23 mouse cellular contexts compared by ENCODE assay signal in the genomic region with DNA sequence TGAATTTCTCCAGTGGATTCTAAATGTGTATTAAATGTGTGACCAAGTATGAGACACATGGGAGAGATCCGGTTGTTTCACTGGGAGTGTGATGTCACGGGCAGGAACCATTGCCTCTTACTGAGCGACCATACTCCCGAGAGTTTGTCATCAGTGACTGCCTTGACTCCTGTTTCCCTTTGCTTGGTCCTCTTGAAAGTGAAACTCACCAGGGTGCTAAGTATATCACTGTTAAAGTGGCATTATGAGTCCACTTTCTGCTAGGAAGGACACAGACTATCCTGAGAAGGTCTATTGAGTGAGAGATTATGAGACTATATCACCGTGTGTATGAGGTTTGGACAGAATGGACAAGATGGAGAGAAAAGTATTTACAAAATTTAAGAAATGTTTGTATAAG. TPM values are rescaled to one million over a fixed set of nuclear protein-coding genes. Genes with fewer than 3 reads are reported as not detected.
"Had no signal": no experiment of that assay in that cellular context is flagged by ENCODE, and none has a peak within 500 bp of the region (broad histone marks: within the 10 kb centered on the region; RNA-seq: fewer than 3 reads in every experiment).

No protein-coding gene starts in this region.

- H3K4me2 ChIP-seq: neural tube, embryonic 13.5 days; neural tube, embryonic 15.5 days; stomach, embryonic 15.5 days had no signal

- H3K9me3 ChIP-seq: neural tube, embryonic 13.5 days; neural tube, embryonic 15.5 days; stomach, embryonic 15.5 days had no signal

- H3K9ac ChIP-seq: neural tube, embryonic 13.5 days; neural tube, embryonic 15.5 days; stomach, embryonic 15.5 days had no signal

- H3K4me3 ChIP-seq: neural tube, embryonic 13.5 days; neural tube, embryonic 15.5 days; stomach, embryonic 15.5 days had no signal

- H3K27me3 ChIP-seq: stomach, embryonic 15.5 days had no signal

- H3K36me3 ChIP-seq: neural tube, embryonic 13.5 days; neural tube, embryonic 15.5 days; stomach, embryonic 15.5 days had no signal

- DNase-seq: retina, postnatal 1 day; right cerebral cortex, adult 18-20 months; right cerebral cortex, postnatal 14 days; right cerebral cortex, postnatal 25 days; right cerebral cortex, postnatal 4 days; spleen, adult 18-20 months; thymus, adult 18-20 months; thymus, adult 2 months; thymus, postnatal 14 days; thymus, postnatal 25 days; thymus, postnatal 36 days; thymus, postnatal 4 days had no signal

- H3K27ac ChIP-seq: neural tube, embryonic 13.5 days; neural tube, embryonic 15.5 days; stomach, embryonic 15.5 days; stomach, postnatal 0 days had no signal

RNA-seq across cellular contexts. Expression of a gene that starts 20.3 kb away (rescaled TPM):
- total RNA-seq: neutrophil, adult 5-6 weeks had no signal
- polyA plus RNA-seq: small intestine, adult 2 months; spleen, adult 2 months; stomach, embryonic 14.5 days; stomach, embryonic 15.5 days; stomach, embryonic 16.5 days; stomach, postnatal 0 days; thymus, adult 2 months; urinary bladder, adult 2 months had no signal

RNA-seq across cellular contexts. Expression of a gene that starts 20.9 kb away (rescaled TPM):
- total RNA-seq: neutrophil, adult 5-6 weeks had no signal
- polyA plus RNA-seq: neural tube, embryonic 13.5 days; neural tube, embryonic 14.5 days; neural tube, embryonic 15.5 days; small intestine, adult 2 months; spleen, adult 2 months; stomach, embryonic 14.5 days; stomach, embryonic 15.5 days; stomach, embryonic 16.5 days; stomach, postnatal 0 days; thymus, adult 2 months; urinary bladder, adult 2 months had no signal
